Mouse (Mus musculus) brown adipose tissue, adult 24 weeks (tissue): ENCODE results near the gene Tcf20. TPM values are rescaled to one million over a fixed set of nuclear protein-coding genes. Genes with fewer than 3 reads are reported as not detected.

ENCODE experiments used
- H3K27ac ChIP-seq: fragments of 200-500 bp; replicated peaks from 2 replicates; pipeline ENCODE4 v1.5.1; 2012; ENCODE audit warnings: low read depth, mild to moderate bottlenecking, low read length
- H3K4me1 ChIP-seq: fragments of 200-500 bp; 2 replicates; pipeline ENCODE4 v1.6.1; 2012; ENCODE audit warnings: low read length, mixed read lengths; ENCODE audit not compliant: control insufficient read depth, insufficient read depth, insufficient read length
- H3K4me3 ChIP-seq: fragments of 200-500 bp; 2 replicates; pipeline ENCODE4 v1.5.1; 2012; ENCODE audit warnings: low read depth, mild to moderate bottlenecking, low read length, moderate library complexity; ENCODE audit not compliant: insufficient read depth
- polyA plus RNA-seq: library from polyadenylated mRNA; stranded (reverse); fragments of >200 nt; gene quantifications from 2 replicates; pipeline ENCODE4 v1.2.4, GENCODE M21; 2012; ENCODE audit not compliant: missing spikeins, insufficient read depth, insufficient read length

Tcf20 gene
- polyA plus RNA-seq, 1 experiment = 18.2 TPM

DNA sequence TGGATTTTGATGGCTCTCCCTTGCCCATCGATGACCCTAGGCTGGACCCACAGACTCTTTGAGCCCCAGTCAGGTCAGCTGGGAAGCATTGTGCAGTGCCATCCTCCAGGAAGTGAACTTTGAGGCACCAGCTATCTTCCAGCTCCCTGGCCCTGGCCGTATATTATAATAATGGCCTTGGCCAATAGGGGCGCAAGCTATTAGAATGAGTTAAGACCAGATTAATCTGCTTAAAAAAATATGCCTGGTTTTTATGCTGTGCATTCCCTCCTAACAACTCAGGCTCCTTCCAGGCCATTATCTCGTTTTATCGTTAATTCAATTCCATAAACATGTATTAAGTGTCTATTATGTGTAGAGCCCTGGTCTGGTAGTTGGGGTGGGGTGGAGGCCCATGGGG is 56.2 kb downstream of the Tcf20 start:
- H3K4me1 ChIP-seq = no peaks in the 10 kb centered on the region
- no peak overlapping the region for H3K4me3 ChIP-seq
- no peak overlapping the region for H3K27ac ChIP-seq

DNA sequence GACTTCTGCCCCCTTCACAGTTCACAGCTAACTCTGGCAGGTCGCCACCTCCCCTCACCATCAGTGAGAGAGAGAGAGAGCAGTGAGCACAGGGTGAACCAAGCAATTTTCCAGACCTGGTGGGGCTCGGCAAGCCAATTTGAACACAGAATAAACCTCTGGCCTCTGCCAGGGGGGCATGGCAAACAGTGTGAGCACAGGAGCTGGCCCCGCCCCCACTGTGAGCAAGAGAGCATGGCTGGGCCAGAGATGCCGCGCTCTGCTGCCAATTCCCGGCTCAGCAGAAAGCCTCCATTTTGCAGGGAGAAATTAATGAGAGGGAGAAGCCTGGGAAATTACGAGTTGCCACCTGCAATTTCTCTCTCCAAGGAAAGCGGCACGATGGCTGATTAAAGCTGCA is 58.1 kb downstream of the Tcf20 start:
- no peaks in the 10 kb centered on the region for H3K4me1 ChIP-seq
- H3K4me3 ChIP-seq = no peak overlapping the region
- H3K27ac ChIP-seq = no peak overlapping the region

DNA sequence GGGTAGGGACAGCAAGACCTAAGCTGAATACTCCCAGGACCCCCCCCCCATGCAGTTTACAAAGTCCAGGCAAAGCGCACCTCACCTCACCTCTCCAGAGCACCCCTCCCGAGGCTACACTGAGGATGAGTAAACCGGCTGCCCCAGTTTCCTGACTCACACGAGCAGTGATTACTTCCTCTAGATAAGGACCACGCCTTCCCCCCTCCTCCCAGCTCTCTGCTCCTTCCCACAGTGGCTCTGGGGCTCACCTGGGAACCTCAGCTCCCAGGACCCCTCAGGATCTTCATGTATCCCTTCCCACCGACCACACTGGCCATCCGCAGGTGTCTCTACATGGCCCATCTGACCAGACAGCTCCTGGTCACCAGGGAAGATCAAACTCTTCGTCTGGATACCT is 58.8 kb downstream of the Tcf20 start:
- no peak overlapping the region for H3K27ac ChIP-seq
- H3K4me3 ChIP-seq = no peak overlapping the region
- no peaks in the 10 kb centered on the region for H3K4me1 ChIP-seq

DNA sequence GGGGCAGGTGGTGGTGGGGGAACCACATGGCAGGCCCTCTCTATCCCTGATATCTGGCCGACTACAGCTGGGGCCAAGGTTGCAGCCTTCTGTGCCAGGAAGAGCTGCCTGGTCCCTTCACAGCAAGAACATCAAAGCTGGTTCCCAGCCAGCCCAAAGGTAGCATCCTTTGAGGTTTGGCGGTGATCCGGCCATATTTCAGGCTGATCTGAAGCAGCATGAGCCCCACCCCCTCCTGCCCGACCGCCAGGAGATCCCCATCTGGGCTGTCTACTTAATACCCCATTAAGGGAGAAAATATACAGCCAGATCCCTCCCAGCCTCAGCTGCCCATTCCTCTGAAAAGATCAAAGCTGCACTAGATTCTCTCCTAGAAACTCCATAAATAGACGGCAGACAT is 59.6 kb downstream of the Tcf20 start:
- no peak overlapping the region for H3K27ac ChIP-seq
- H3K4me3 ChIP-seq = no peak overlapping the region
- no peaks in the 10 kb centered on the region for H3K4me1 ChIP-seq

DNA sequence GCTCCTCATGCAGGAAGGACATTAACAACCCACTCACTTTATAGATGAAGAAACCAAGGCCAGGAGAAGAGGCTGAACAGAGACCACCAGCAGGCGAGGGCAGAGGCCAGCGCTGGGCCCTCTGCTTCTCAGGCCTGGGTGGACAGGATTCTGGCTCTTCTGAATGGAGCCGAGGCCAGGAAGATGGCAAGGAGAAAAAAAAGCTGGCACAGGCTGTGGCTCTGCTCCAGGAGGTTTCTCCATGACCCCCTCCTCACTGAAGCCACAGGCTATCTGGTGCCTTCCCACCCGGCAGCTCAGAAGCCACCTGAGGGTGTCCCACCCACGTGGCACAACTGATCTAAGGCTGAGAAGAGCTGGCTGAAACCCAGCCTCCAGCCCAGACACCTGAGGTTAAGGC is 60.6 kb downstream of the Tcf20 start:
- Histone ChIP-seq H3K27ac (no peak overlapping the region), H3K4me3 (no peak overlapping the region), H3K4me1 (no peaks in the 10 kb centered on the region)

DNA sequence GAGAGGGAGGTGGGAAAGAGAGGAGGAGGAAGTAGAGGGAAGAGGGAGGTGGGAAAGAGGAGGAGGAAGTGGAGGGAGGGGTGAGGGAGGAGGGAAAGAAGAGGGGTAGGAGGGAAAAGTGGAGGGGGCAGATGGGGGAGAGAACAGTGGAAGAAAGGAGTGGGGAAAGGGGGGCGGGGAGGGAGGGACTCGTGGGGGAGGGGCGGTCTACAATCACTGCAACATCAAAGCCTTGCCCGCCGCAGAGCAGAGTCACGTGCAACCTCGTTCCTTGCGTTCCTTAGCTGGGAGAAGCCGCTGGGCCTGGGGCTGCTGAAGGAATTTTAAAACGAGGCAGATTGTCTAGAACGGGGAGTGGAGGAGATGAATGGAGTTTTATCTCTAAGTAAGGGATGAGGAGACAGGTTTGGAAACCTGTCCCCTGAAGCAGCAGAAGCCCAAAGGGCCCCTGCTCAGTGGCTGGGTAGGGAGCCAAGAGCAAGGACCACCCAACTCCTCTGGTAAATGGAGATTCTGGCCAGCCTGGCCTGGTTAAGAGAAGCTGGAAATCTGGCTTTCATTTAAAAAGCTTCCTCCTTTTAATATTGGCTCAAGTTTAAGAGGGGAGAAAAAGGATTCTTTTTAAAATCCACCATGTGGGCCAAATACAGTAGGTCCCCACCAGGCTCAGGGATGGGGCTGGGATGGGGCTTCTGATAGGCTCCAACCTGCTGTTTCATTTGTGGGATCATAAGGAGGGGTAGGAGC is 62.8 kb downstream of the Tcf20 start:
- H3K27ac ChIP-seq = no peak overlapping the region
- no peak overlapping the region for H3K4me3 ChIP-seq
- peaks cover 4% of the 10 kb centered on the region; the same call in 1 of the 2 replicates for H3K4me1 ChIP-seq

DNA sequence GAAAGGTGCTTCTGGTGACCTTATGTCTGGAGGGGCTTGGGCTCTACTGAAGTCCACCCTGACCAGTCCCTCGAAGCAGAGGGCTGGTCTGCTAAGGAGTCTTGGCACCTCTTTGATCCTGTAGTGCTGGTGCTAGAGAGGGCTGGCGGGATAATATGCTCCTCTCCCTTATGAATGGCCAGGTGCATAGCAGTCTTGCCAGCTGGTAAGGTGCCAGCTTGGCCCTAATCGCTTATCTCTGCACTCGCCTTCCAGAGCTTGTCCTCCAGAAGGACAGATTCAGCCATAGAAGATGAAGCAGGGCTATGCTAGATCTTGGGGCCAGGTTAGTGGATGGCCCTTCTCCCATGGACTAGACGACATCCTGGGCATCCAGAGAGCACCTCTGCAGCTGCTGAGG is 64.1 kb downstream of the Tcf20 start:
- Histone ChIP-seq H3K4me3 (no peak overlapping the region), H3K27ac (no peak overlapping the region), H3K4me1 (peaks cover 4% of the 10 kb centered on the region; the same call in 1 of the 2 replicates)

DNA sequence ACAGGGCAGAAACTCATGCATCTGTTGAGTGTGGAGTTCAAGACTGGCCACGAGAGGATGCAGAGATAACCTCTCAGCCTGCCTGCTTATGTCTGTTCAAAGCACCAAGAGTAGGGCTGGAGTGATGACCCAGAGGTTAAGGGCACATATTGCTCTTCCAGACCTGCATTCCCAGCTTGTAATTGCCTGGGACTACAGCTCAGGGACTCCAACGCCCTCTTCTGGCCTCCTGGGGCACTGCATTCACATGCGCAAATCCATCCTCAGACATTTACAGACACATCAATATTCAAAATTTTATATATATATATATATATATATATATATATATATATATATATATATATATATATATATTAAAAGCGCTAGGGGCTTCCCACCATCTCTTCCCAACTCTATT is 64.9 kb downstream of the Tcf20 start:
- Histone ChIP-seq H3K4me1 (peaks cover 4% of the 10 kb centered on the region; the same call in 1 of the 2 replicates), H3K27ac (no peak overlapping the region), H3K4me3 (no peak overlapping the region)

DNA sequence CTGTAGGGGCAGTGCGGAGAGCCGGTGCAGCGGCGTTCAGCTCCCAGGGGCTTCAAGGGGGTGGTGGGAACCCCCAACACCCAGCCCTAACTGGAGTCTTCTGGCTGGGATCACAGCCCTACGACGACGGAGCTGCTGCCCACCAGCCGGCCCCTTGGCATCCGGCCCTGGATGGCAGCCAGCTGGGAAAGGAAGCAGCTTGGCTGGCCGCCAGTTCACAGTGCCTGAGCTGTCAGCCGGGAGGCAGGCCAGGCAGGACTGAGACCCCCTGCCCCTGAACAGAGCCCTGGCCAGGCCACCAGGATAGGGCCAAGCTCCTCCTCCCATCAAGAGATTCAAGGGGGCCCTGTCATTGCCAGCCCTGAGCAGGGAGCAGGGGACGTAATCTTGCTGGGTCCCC is 65.6 kb downstream of the Tcf20 start:
- Histone ChIP-seq H3K27ac (no peak overlapping the region), H3K4me1 (peaks cover 4% of the 10 kb centered on the region; the same call in 1 of the 2 replicates), H3K4me3 (no peak overlapping the region)

DNA sequence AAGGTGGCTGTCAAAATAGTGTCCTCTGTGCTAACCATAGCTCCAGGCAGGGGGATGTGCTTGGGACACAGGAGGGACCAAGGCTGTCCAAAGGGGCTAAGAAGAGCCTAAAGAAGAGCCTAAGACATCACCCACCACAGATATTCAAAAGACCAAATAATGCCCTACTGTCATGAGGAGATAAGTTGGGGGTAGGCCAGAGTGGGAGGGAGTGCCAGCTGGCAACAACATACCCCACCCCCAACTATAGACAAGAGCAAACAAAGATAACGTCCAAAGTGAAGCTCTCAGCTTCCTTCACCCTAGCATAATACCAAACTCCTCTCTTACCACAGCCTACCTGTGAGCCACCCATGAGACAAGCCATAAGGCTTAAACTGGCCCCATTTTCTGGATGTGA is 66.1 kb downstream of the Tcf20 start:
- peaks cover 4% of the 10 kb centered on the region; the same call in 1 of the 2 replicates for H3K4me1 ChIP-seq
- H3K4me3 ChIP-seq = no peak overlapping the region
- no peak overlapping the region for H3K27ac ChIP-seq

DNA sequence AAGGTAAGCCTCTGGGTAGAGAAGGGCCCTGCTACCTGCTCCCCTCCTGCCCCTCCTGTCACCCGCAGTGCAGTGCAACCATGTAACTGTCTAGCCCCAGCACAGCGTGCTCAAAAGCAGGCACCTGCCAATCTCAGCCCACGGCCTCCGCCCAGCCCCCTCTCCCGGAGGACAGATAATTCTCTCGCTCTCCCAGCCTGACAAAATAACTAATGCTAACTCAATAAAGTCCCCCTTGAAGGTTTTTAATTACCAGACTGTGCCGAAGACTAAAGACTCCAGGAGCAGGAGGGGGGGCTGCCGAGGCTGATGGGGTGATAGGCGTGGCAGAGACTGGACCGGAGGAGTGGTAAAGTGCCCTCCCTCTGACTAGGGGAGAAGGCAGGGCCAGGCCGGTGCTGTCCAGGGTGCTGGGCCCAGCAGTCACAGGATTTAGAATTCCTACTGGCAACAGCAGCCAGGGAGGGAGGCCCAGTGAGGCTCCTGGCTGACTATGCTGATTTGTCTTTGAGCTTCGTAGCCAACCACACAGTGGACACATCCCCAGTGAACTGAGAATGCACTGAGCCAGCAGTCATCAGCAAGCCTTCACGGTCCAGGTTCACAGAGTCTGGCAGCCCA is 66.7 kb downstream of the Tcf20 start:
- Histone ChIP-seq H3K4me1 (peaks cover 4% of the 10 kb centered on the region; the same call in 1 of the 2 replicates), H3K27ac (no peak overlapping the region), H3K4me3 (no peak overlapping the region)

DNA sequence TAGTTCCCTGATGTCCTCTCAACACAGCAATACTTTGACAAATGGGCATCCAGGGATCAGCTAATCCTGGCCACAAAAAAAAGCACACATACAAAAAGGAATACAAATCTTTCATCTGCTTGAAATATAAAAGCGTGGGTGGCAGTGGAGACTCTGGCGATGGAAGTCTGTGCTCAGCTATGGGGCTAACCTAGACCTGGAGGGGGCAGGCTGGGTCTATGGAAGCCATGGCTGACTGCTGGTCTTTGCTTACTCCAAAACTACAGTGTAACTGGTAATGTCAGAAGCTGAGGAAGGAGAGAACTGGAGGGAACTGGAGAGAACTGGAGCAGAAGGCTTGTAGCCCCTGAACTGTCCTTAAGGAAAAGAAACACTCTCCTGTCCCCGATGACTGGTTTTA is 69.7 kb downstream of the Tcf20 start:
- H3K4me3 ChIP-seq = no peak overlapping the region
- H3K4me1 ChIP-seq = peaks cover 4% of the 10 kb centered on the region; the same call in 1 of the 2 replicates
- no peak overlapping the region for H3K27ac ChIP-seq

DNA sequence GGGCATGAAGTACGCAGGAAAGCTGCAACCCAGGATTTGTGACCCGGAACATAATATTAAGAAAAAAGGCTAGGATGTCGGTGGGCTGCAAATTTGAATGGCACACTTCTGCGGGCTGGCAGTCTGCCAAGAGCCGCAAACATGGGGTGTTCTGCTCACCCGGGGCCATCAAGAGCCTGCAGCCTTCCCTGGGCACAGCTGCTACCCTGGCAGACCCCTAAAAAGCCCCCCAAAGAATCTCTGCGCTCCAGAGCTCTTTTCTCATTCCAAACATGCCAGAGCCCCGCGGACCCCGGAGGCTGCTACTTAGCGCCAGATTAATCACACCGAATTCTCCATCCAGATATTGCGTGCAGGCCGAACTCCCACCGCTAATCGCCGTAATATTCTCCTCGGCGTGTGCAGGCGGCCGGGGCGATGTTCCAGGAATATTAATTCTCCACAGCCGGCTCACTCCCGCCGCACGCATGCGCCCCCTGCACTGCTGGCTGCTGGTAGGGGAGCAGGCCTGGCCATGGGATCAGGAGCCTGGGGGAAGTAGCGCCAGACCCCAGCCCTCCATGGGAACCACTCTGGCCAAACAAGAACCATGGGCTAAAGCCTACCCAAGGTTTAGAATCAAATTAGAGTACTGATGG is 70.3 kb downstream of the Tcf20 start:
- Histone ChIP-seq H3K4me1 (peaks cover 4% of the 10 kb centered on the region; the same call in 1 of the 2 replicates), H3K27ac (no peak overlapping the region), H3K4me3 (no peak overlapping the region)

DNA sequence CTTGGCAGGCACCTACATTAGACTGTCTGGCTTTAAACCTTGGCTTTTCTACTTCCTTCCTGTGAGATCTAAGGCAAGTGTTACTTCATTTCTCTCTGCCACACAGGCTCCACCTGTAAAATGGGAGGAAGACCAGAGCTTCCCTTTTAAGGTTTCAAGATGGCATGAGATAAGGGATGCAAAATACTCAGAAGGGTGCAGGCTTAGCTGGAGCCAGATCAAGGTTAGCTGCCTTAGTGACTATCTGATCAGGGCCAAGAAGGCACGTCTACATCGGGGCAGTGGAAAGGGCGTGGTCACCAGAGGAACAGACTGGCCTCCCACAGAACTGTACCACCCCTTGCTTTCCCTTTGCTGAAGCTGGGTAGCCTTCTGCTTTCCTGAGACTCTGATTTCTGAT is 73.2 kb downstream of the Tcf20 start:
- no peaks in the 10 kb centered on the region for H3K4me1 ChIP-seq
- no peak overlapping the region for H3K4me3 ChIP-seq

DNA sequence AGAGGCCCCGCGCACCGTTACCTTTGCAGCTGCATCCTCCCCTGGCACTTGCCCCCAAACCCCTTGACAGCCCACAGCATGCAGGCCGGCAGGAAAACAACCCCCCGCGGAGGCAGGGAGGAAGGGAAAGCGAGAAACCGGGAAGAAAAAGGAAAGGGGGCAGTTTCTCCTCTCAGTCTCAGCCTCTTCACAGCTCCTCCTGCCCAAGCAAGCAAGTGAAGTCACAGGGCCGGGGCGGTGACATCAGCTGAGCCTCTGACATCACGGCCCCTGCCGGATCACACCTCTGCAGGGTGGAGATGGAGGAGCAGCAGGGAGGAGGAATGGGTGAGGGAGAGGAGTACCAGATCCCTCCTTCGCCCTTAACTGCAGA is 75.7 kb downstream of the Tcf20 start:
- Histone ChIP-seq H3K27ac (no peak overlapping the region), H3K4me3 (no peak overlapping the region), H3K4me1 (no peaks in the 10 kb centered on the region)

More for the DNA sequence above, 73.2 kb downstream of the Tcf20 start:
- H3K27ac ChIP-seq = no peak overlapping the region
